Mouse (Mus musculus): Measurements from ENCODE around the gene Mmp28. TPM values are rescaled to one million over a fixed set of nuclear protein-coding genes. Genes with fewer than 3 reads are reported as not detected.

The Mmp28 gene
- total RNA-seq, 2 experiments from 2014 or later, result 10.7 to 11.5 TPM

DNA sequence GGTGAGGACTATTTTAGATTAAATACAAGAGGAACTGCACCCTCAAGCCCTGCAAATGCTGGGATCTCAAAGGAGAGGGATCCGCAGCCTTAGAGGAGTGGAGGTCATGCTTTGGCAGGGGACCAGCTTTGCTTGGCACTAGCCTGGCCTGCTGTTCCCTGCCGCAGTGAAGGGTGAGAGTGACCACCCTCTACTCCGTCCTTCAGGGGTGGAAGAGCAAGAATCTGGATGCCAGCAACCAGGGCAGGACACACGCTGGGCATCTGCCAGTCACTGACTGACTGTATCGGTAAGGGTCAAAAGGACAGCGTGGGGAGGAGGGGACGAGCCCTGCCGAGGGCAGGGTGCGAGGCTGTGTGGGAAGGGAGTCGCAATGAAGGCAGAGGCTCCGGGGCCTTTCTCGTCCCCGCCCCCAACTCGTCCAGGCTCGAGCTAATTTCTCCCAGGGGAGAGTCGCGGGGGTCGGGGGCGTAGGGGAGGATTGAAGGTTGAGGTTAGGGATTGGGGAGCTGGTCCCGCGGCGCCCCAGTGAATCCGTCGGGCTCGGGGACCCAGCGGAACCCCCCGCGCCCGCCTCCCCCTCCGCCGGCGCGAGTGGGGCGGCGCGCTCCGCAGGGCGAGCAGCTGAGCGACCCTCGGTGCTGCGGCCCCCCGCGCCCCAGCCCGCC is 53.6 kb downstream of the Mmp28 start, which contains the start of gene Rasl10b:
Gene Rasl10b (plus strand): TSS at position 51 of the 668 bp plus-strand sequence.
- DNase-seq (ENCODE audit: low spot score in 2 of 2), result peak; percentile 20 to 31

DNA sequence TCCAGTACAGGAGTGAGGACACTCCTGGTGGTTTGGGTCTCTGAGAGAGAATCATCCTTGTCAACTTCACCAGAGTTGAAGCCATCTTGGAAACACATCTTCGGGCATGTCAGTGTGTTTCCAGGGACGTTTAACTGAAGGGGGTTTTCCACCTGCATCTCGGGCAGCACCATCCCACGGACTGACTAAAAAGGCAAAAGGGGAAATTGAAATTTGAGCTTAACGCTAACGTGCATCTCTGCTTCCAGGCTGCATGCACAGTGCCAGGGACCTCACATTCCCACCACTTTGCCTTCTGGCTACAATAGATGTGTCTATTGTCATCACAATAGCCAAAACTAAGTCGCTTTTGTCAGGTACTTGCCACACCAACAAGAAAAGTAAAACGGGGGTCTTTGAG is 54.6 kb downstream of the Mmp28 start:
- no peak for DNase-seq (ENCODE audit: low spot score in 2 of 2)

DNA sequence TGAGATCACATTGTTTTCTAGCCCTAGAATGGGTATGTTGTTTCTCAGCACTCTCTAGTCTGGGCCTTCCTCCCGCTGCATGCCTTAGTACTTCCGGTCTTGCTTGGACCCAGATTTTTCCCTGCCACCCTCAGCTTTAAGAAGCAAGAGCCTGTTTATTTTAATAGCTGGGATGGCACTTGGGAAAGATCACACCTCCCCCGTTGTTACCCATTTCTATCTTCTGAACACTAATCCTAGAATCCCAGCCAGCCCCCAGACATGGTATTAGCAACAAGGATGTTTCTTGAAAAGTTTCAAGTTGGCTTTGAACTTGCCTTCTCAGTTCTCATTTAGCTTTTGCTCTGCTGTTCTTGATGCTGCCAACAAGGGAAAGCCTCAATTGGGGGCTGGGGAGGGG is 56.5 kb downstream of the Mmp28 start:
- DNase-seq (ENCODE audit: low spot score in 2 of 2), result no peak

DNA sequence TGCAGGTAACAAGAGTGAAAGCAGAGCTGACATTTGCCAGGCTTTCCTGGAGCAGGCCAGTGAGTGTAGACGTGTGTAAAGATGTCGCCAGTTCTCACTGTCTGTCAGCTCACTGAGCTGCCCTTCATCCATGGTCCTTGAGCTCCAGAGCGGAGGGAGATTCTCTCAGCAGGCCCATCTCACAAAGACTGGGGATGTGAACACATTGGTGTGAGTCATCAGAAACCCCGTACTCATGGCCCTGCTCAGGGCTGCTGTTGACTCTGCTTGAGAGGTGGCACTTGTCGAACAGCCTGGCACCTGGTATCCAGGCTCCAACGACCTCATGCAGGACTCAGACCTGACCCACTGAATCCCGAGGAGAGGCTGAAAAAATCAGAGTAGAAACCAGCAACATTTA is 59.1 kb downstream of the Mmp28 start:
- no peak for DNase-seq (ENCODE audit: low spot score in 2 of 2)

DNA sequence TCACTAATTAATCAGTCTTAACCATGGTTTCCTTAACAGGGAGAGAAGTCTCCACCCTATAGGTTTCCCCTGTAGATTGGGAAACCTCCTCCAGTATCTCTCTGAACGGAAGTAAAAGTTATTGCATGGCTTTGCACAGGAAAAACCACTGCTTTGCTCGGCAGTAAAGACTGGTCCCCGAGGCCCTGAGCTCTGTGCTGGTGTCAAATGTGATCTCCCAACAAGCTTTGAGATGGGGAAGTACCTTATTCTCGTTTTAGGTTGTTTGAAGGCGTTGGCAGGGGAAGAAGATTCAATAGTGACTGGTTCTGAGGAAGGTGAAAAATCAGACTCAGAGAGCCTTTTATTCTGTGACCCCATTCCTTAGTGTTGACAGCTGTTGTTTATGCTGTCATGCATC is 64.1 kb downstream of the Mmp28 start:
- no peak for DNase-seq (ENCODE audit: low spot score in 2 of 2)

DNA sequence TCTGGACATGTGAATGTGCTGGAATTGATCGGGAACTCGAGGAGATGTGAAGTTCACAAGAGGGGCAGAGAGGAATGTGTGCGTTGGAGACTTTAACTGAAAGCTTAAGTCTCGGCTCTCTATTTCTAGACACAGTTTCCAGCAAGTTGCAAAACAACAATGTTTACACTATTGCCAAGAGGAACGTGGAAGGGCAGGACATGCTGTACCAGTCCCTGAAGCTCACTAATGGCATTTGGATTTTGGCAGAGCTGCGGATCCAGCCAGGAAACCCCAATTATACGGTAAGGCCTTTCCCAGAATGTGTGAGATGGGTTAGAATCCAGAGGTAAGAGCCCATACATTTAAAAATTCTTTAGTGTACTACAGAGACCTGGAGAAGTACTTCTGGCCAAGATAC is 65.2 kb downstream of the Mmp28 start:
- DNase-seq (ENCODE audit: low spot score in 2 of 2), result no peak

DNA sequence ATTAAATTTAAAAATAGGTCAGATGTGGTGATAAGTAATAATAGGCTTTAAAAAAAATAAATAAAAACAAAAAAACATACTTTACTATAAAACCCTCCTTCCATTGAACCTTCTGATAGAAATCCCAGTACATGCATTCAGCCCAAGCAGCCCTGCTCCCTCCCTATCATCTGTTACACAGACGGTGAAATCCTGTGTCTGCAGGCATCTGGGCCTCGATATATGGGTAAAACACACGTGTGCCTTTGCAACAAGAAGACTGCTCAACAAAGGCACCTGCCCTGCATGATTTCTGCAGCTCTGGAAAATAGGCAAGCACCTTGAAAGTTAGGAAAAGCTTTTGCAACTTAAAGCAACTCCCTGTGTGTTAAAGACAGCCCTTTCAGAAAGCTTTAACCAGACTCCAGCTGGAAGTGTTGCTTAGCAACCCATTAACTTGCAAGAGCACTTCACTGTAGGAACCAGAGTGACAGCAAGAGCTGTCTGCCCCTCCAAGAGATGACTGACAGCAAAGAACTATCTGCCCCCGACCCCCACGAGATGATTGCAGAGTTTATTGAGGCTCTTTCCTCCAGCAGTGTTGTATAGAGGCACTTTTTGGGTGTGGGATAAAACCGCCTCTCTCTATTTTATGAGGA is 68.0 kb downstream of the Mmp28 start:
- DNase-seq (ENCODE audit: low spot score in 2 of 2), result no peak

DNA sequence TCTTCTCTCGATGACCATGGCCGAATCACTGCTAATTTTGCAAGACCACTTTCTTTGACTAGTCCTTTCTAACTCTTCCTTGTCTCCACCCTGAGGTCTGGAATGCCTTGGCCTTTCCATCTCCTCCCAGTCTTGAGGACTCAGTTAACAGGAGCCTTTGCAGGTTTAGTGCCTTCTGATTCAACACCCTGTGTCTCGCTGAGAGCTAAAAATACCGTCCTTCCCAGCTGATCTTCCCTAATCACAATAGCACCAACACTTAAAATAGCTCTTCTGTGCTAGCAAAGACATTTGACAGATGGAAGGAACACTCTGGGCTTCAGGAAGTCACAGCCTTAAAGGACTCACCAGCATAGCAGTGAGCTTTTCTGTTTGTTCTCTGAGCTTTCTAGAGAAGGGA is 69.8 kb downstream of the Mmp28 start:
- no peak for DNase-seq (ENCODE audit: low spot score in 2 of 2)

Other genes with a start within 250 kb of the Mmp28 start
- not detected for gene Slfn14, start 176.3 kb downstream of the Mmp28 start, total RNA-seq (2021)
- gene Ap2b1, start 164.0 kb downstream of the Mmp28 start, total RNA-seq (2021), result 100 to 1,000 TPM in 1 of 2 experiments, 10 to 100 TPM in 1; 91.9 to 108 TPM
- gene Pex12, start 160.5 kb downstream of the Mmp28 start, total RNA-seq (2021), result 10 to 100 TPM; 14.9 to 16.9 TPM
- gene Rasl10b, start 53.9 kb downstream of the Mmp28 start, total RNA-seq (2021), result 10 to 100 TPM; 11.4 to 12.4 TPM
- gene Gas2l2, start 33.6 kb downstream of the Mmp28 start, total RNA-seq (2021), result not detected
- 1 to 10 TPM in 1 of 2 experiments, under 1 TPM in 1; 0.43 to 1.5 TPM for gene 1700020L24Rik, start 25.4 kb downstream of the Mmp28 start, total RNA-seq (2021)
- gene Taf15, start 10.0 kb upstream of the Mmp28 start, total RNA-seq (2021), result 10 to 100 TPM; 58.8 to 72.0 TPM
- under 1 TPM in 1 of 2 experiments, not detected in 1; 0.16 TPM for gene Heatr9, start 59.1 kb upstream of the Mmp28 start, total RNA-seq (2021)
- gene Ccl5, start 67.4 kb upstream of the Mmp28 start, total RNA-seq (2021), result 10 to 100 TPM in 1 of 2 experiments, 1 to 10 TPM in 1; 2.4 to 11.5 TPM
- gene Ccl9, start 115.6 kb upstream of the Mmp28 start, total RNA-seq (2021), result 10 to 100 TPM in 1 of 2 experiments, 1 to 10 TPM in 1; 7.9 to 17.1 TPM
- gene Ccl6, start 130.0 kb upstream of the Mmp28 start, total RNA-seq (2021), result 10 to 100 TPM; 16.6 to 36.3 TPM
- gene Rpl9-ps1, start 182.6 kb upstream of the Mmp28 start, total RNA-seq (2021), result not detected
- under 1 TPM in 1 of 2 experiments, not detected in 1; 0.56 TPM for gene Ccl3, start 186.3 kb upstream of the Mmp28 start, total RNA-seq (2021)
- not detected for gene Ccl4, start 199.5 kb upstream of the Mmp28 start, total RNA-seq (2021)
- gene Wfdc17, start 240.9 kb upstream of the Mmp28 start, total RNA-seq (2021), result 10 to 100 TPM in 1 of 2 experiments, 1 to 10 TPM in 1; 2.8 to 10.1 TPM
- not detected for gene Wfdc18, start 245.9 kb upstream of the Mmp28 start, total RNA-seq (2021)